Mouse (Mus musculus) limb, embryonic 10.5 days (tissue): ENCODE results near the gene Piga. TPM values are rescaled to one million over a fixed set of nuclear protein-coding genes. Genes with fewer than 3 reads are reported as not detected.

ENCODE experiments used
- DNase-seq: peaks from one replicate; pipeline ENCODE4 v3.0.0-alpha.2; 2017; ENCODE audit warnings: low spot score
- H3K27ac ChIP-seq: fragments of 300-500 bp; sonication (generic); 2 replicates; pipeline ENCODE4 v1.5.1; 2016; ENCODE audit warnings: mild to moderate bottlenecking
- H3K27me3 ChIP-seq: fragments of 300-500 bp; sonication (generic); 2 replicates; pipeline ENCODE4 v1.6.1; 2016; ENCODE audit warnings: low read depth, mild to moderate bottlenecking; ENCODE audit not compliant: poor library complexity, severe bottlenecking
- H3K36me3 ChIP-seq: fragments of 300-500 bp; sonication (generic); 2 replicates; pipeline ENCODE4 v1.6.1; 2016; ENCODE audit warnings: mild to moderate bottlenecking, moderate library complexity
- H3K4me1 ChIP-seq: fragments of 300-500 bp; sonication (generic); 2 replicates; pipeline ENCODE4 v1.6.1; 2016
- H3K4me3 ChIP-seq: fragments of 300-500 bp; sonication (generic); 2 replicates; pipeline ENCODE4 v1.5.1; 2016; ENCODE audit warnings: mild to moderate bottlenecking, moderate library complexity
- H3K9me3 ChIP-seq: fragments of 300-500 bp; sonication (generic); replicated peaks from 2 replicates; pipeline ENCODE4 v1.6.1; 2016; ENCODE audit warnings: mild to moderate bottlenecking
- WGBS: fragments of 180-500 bp; shearing (Covaris S2); methylation state at CpG from one replicate; pipeline ENCODE4 v1.1.7; 2016; 5-methylcytosine and 5-hydroxymethylcytosine counted together
- polyA plus RNA-seq: library from polyadenylated mRNA; unstranded; fragments of >200 nt; fragmentation: Nextera tagmentation; extraction: Ambion mirVana; gene quantifications from 2 replicates; pipeline ENCODE4 v1.2.1, GENCODE M21; 2016

The Piga gene
- polyA plus RNA-seq, 1 experiment from 2014 or later: 23.0 TPM

DNA sequence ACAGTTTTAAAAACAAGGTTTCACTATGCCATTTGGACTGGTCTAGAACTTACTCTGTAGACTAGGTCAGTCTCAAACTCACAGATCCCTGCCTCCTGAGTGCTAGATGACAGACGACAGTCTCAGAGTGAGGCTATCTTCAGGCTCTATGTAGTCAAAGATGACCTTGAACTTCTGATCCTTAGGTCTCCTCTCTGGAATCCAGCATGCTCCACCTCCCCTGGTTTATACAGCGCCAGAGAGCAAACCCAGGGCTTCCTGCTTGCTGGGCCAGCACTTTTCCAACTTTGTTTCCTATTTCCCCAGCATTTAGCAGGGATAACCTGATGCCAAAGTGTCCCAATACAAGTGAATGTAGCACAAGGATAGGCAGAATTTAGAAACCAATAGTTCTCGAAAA, 21.1 kb downstream of the Piga start:
- Histone ChIP-seq H3K27me3 (peaks cover 92% of the 10 kb centered on the region), H3K27ac (no peak overlapping the region), H3K36me3 (no peaks in the 10 kb centered on the region), H3K4me3 (no peak overlapping the region), H3K4me1 (no peaks in the 10 kb centered on the region), H3K9me3 (no peaks in the 10 kb centered on the region)
- whole genome bisulfite sequencing: 88% methylated on average over 3 of the region's 3 CpGs
- no peak for DNase-seq

GRCm38 (mm10) chrX:164441306-164441705, 21.7 kb downstream of the Piga start:
- DNase-seq: no peak
- Histone ChIP-seq H3K36me3 (no peaks in the 10 kb centered on the region), H3K4me3 (no peak overlapping the region), H3K27ac (no peak overlapping the region), H3K4me1 (no peaks in the 10 kb centered on the region), H3K27me3 (peaks cover 92% of the 10 kb centered on the region), H3K9me3 (no peaks in the 10 kb centered on the region)
- 79% methylated on average over 3 of the region's 3 CpGs for WGBS

DNA sequence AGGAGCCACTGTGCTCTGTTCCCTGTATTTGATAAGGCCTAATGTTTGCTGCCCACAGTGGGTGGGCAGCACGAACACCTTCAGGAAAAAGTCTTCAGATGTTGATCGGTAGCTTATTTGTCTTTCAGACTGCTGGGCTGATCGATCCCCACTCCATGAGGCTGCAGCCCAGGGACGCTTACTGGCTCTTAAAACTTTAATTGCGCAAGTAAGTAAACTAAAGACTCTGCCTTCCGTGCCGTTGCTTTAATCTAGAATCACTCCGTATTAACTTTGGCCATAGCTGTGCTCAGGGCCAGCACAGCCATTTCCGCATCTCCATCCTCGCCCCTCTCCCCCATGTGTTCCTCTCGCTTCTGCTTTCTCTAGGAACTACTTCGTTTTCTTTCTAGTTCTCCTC, 26.0 kb downstream of the Piga start:
- Histone ChIP-seq H3K27me3 (peaks cover 68% of the 10 kb centered on the region), H3K27ac (no peak overlapping the region), H3K4me3 (no peak overlapping the region), H3K9me3 (no peaks in the 10 kb centered on the region), H3K36me3 (no peaks in the 10 kb centered on the region), H3K4me1 (no peaks in the 10 kb centered on the region)
- DNase-seq: no peak
- WGBS: 83% methylated on average over 12 of the region's 12 CpGs

GRCm38 (mm10) chrX:164446106-164446551, 26.5 kb downstream of the Piga start:
- H3K36me3 ChIP-seq: no peaks in the 10 kb centered on the region
- DNase-seq: no peak
- no peak overlapping the region for H3K4me3 ChIP-seq
- H3K9me3 ChIP-seq: no peaks in the 10 kb centered on the region
- peaks cover 67% of the 10 kb centered on the region for H3K27me3 ChIP-seq
- H3K27ac ChIP-seq: no peak overlapping the region
- WGBS: 86% methylated on average over 10 of the region's 10 CpGs
- no peaks in the 10 kb centered on the region for H3K4me1 ChIP-seq

DNA sequence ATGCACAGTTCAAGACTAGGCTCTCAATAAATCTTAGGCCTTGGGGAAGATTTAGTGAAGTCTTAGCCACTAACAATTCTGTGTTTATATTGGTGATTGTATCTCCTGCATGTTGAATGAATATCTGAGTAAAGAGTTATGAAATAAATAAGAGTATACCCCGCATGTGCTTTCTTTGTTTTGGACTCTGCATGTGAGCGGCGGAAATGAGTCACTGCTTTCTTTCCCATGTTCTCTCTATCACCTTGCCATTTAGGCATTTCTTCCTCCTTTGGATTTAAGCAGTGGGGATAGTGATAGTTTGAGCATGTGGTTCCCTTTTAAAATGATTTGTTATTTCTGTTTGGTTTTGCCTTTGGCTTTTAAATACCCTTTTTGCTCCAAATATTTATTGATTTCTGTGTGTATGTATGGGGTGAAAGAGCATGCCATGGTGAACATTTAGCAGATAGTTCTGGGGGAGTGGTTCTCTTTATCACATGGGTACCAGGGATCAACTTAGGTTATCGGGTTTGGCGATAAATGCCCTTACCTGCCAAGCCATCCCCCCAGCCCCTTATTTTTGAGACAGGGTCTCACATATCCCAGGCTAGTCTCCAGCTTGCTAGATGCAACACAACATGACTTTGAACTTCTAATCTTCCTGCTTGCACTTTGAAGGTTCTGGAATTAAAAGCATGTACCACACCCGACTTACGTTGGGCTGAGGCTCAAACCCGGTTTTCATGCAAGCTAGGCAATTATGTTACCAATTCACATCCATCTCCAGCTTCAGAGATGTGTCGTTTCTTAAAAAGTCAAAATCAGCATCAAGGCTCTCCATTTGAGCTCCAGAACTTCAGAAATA, 27.5 kb downstream of the Piga start:
- H3K27ac ChIP-seq: no peak overlapping the region
- DNase-seq: no peak
- WGBS: 91% methylated on average over 9 of the region's 9 CpGs
- H3K36me3 ChIP-seq: no peaks in the 10 kb centered on the region
- no peaks in the 10 kb centered on the region for H3K9me3 ChIP-seq
- H3K4me3 ChIP-seq: no peak overlapping the region
- H3K4me1 ChIP-seq: no peaks in the 10 kb centered on the region
- H3K27me3 ChIP-seq: peaks cover 65% of the 10 kb centered on the region

- H3K27me3 ChIP-seq: peaks cover 65% of the 10 kb centered on the region
- WGBS: 71% methylated on average over 2 of the region's 2 CpGs
Observed at GRCm38 (mm10) chrX:164447682-164448071, 28.1 kb downstream of the Piga start.

DNA sequence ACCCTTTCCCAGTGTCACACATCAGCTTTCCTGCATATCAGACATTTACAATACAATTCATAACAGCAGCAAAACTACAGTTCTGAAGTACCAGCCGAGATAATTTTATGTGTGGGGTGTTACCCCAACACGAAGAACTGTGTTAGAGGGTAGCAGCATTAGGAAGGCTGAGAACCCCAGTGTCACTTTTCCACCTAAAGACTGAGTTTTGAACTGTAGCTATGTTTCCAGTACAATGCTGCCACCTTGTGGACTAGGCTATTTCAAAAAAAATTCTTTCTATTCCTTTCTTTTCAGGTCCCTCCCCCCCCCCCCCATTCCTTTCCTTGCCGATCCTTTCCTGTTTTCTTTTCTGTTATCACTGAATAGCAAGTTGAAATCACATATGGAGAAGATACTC, 29.6 kb downstream of the Piga start:
- no peaks in the 10 kb centered on the region for H3K36me3 ChIP-seq
- no peak overlapping the region for H3K4me3 ChIP-seq
- peaks cover 65% of the 10 kb centered on the region for H3K27me3 ChIP-seq
- WGBS: 41% methylated on average over 3 of the region's 3 CpGs
- no peaks in the 10 kb centered on the region for H3K4me1 ChIP-seq
- H3K27ac ChIP-seq: no peak overlapping the region
- no peaks in the 10 kb centered on the region for H3K9me3 ChIP-seq
- no peak for DNase-seq

More at GRCm38 (mm10) chrX:164447682-164448071, 28.1 kb downstream of the Piga start:
- Histone ChIP-seq H3K36me3 (no peaks in the 10 kb centered on the region), H3K9me3 (no peaks in the 10 kb centered on the region), H3K4me3 (no peak overlapping the region), H3K27ac (no peak overlapping the region), H3K4me1 (no peaks in the 10 kb centered on the region)
- DNase-seq: no peak

GRCm38 (mm10) chrX:164459205-164459878, 39.8 kb downstream of the Piga start:
- no peaks in the 10 kb centered on the region for H3K36me3 ChIP-seq

More at GRCm38 (mm10) chrX:164459205-164459878, 39.8 kb downstream of the Piga start:
- H3K27ac ChIP-seq: no peak overlapping the region
- WGBS: 75% methylated on average over 6 of the region's 6 CpGs
- H3K27me3 ChIP-seq: peaks cover 43% of the 10 kb centered on the region
- H3K4me3 ChIP-seq: no peak overlapping the region
- H3K4me1 ChIP-seq: no peaks in the 10 kb centered on the region
- H3K9me3 ChIP-seq: no peaks in the 10 kb centered on the region
- no peak for DNase-seq

Other genes with a start within 250 kb of the Piga start
- 0.28 and 0.39 TPM in 2 replicates for gene Bmx, start 161.6 kb upstream of the Piga start, polyA plus RNA-seq
- gene Pir, start 150.4 kb upstream of the Piga start, polyA plus RNA-seq: 8.1 and 9.5 TPM in 2 replicates
- gene Vegfd, start 46.4 kb upstream of the Piga start, polyA plus RNA-seq: 6.3 and 9.6 TPM in 2 replicates
- 0.16 TPM in 1 of 2 replicates, not detected in the other for gene Asb11, start 17.2 kb downstream of the Piga start, polyA plus RNA-seq
- 1.5 and 2.7 TPM in 2 replicates for gene Asb9, start 86.5 kb downstream of the Piga start, polyA plus RNA-seq